Comparison of ENCODE assay signal across 22 mouse cellular contexts in the genomic region with DNA sequence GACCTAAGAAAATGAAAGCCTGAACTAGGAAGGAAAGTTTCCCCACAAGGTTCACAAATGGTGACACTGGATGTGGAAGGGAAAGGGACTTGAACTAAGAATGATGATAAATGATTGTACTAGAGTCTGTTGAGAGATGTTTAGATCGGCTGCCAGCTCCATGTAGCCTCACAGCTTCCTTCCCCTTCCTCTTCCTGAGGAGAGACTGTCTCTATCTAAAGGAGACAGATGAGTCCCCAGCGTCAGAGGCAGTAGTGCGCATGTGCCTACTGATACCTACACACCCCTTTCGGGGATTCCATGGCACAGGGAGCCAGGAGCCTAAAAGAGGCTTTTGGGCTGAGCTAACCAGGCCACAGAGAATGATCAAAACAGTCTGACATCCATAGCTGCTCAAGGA. TPM values are rescaled to one million over a fixed set of nuclear protein-coding genes. Genes with fewer than 3 reads are reported as not detected.
A peak's percentile ranks its signal among the peaks of the same experiment; 100 is the strongest.
DNase-seq lines count a peak whose midpoint lies in the region; ATAC-seq and TF ChIP-seq lines count a peak whose summit lies in the region.
"Had no signal": no experiment of that assay in that cellular context is flagged by ENCODE, and none has a peak within 500 bp of the region (broad histone marks: within the 10 kb centered on the region; RNA-seq: fewer than 3 reads in every experiment).

No protein-coding gene starts in this region.

- H3K4me2 ChIP-seq in lung, embryonic 16.5 days (ENCODE audit: low read depth, low read length) = no peak overlapping the region
- H3K4me2 ChIP-seq in liver, postnatal 0 days (ENCODE audit: low read depth, low read length) = peak overlapping the region; percentile 42
- H3K4me2 ChIP-seq in hindbrain, embryonic 11.5 days (replicated peaks; ENCODE audit: low read depth, low read length) = no peak overlapping the region
- H3K4me2 ChIP-seq: heart, embryonic 12.5 days; limb, embryonic 13.5 days; midbrain, embryonic 11.5 days had no signal

- no peaks in the 10 kb centered on the region for H3K36me3 ChIP-seq in lung, embryonic 16.5 days (ENCODE audit: control insufficient read depth, insufficient read depth, low read length)
- H3K36me3 ChIP-seq in liver, postnatal 0 days (replicated peaks; ENCODE audit: insufficient read depth, low read length) = no peaks in the 10 kb centered on the region
- H3K36me3 ChIP-seq in hindbrain, embryonic 11.5 days (ENCODE audit: control insufficient read depth, insufficient read depth, low read length) = no peaks in the 10 kb centered on the region
- H3K36me3 ChIP-seq: heart, embryonic 12.5 days; limb, embryonic 13.5 days had no signal

- no peak overlapping the region for H3K9ac ChIP-seq in lung, embryonic 16.5 days (ENCODE audit: low read length)
- no peak overlapping the region for H3K9ac ChIP-seq in liver, postnatal 0 days (replicated peaks)
- no peak overlapping the region for H3K9ac ChIP-seq in hindbrain, embryonic 11.5 days (ENCODE audit: low read depth, low read length)
- H3K9ac ChIP-seq: heart, embryonic 12.5 days; limb, embryonic 13.5 days had no signal

- H3K9me3 ChIP-seq in lung, embryonic 16.5 days (ENCODE audit: control insufficient read depth, low read length) = no peaks in the 10 kb centered on the region
- H3K9me3 ChIP-seq in liver, postnatal 0 days (ENCODE audit: low read length) = no peaks in the 10 kb centered on the region
- no peaks in the 10 kb centered on the region for H3K9me3 ChIP-seq in hindbrain, embryonic 11.5 days (ENCODE audit: control insufficient read depth, low read length)
- H3K9me3 ChIP-seq: heart, embryonic 12.5 days; limb, embryonic 13.5 days had no signal

- DNase-seq in lung, postnatal 4 days = no peak
- DNase-seq in MEL-GATA-1-ER (ENCODE audit: extremely low read depth, low read depth) = peak; percentile 90
- peak; percentile 59 for DNase-seq in liver, postnatal 0 days
- no peak for DNase-seq in retina, embryonic 14.5 days (ENCODE audit: low spot score)
- DNase-seq in hindbrain, embryonic 11.5 days (ENCODE audit: low spot score) = no peak
- DNase-seq: adrenal gland, postnatal 25 days; cerebellum, postnatal 25 days; gastrocnemius, postnatal 36 days had no signal

- H3K27me3 ChIP-seq in lung, embryonic 16.5 days (ENCODE audit: control insufficient read depth, insufficient read depth, low read depth, low read length) = no peaks in the 10 kb centered on the region
- H3K27me3 ChIP-seq in liver, postnatal 0 days (ENCODE audit: insufficient read depth, low read length) = no peaks in the 10 kb centered on the region
- H3K27me3 ChIP-seq in hindbrain, embryonic 11.5 days (ENCODE audit: control insufficient read depth, insufficient read depth, low read length) = no peaks in the 10 kb centered on the region; the same call in 1 of the 2 replicates
- H3K27me3 ChIP-seq: heart, embryonic 12.5 days; limb, embryonic 13.5 days had no signal

- H3K27ac ChIP-seq in lung, embryonic 16.5 days (ENCODE audit: low read length) = peak overlapping the region; percentile 32; the same call in 1 of the 2 replicates
- H3K27ac ChIP-seq in liver, postnatal 0 days (ENCODE audit: low read depth) = peak overlapping the region; percentile 96
- H3K27ac ChIP-seq in hindbrain, embryonic 11.5 days (ENCODE audit: low read depth, low read length) = no peak overlapping the region
- H3K27ac ChIP-seq: limb, embryonic 13.5 days had no signal

- no peak for TF ChIP-seq CTCF in liver, postnatal 0 days (IDR thresholded peaks at IDR 0.05; ENCODE audit: low read depth)

- peaks cover 9% of the 10 kb centered on the region; the same call in 1 of the 2 replicates for H3K4me1 ChIP-seq in lung, embryonic 16.5 days (replicated peaks; ENCODE audit: control insufficient read depth, insufficient read depth, low read length)
- peaks cover 22% of the 10 kb centered on the region for H3K4me1 ChIP-seq in liver, postnatal 0 days (ENCODE audit: insufficient read depth)
- H3K4me1 ChIP-seq in hindbrain, embryonic 11.5 days (replicated peaks; ENCODE audit: control insufficient read depth, insufficient read depth, low read length) = peaks cover 5% of the 10 kb centered on the region

- 49% methylated on average over 4 of the region's 4 CpGs for WGBS in lung, embryonic 16.5 days
- 25% methylated on average over 4 of the region's 4 CpGs for WGBS in liver, postnatal 0 days (ENCODE audit: insufficient replicate concordance)
- 88% methylated on average over 4 of the region's 4 CpGs for WGBS in hindbrain, embryonic 11.5 days

- no peak overlapping the region for H3K4me3 ChIP-seq in lung, embryonic 16.5 days (ENCODE audit: low read length)
- no peak overlapping the region for H3K4me3 ChIP-seq in liver, postnatal 0 days (ENCODE audit: low read depth, low read length)
- no peak overlapping the region for H3K4me3 ChIP-seq in hindbrain, embryonic 11.5 days (ENCODE audit: low read depth, low read length)
- H3K4me3 ChIP-seq: heart, embryonic 12.5 days; limb, embryonic 13.5 days; myocyte had no signal

- TF ChIP-seq EP300 in liver, postnatal 0 days (IDR thresholded peaks at IDR 0.05; ENCODE audit: low read depth) = peak; percentile 31; the same call in 1 of the 2 replicates

- ATAC-seq in lung, embryonic 16.5 days (ENCODE audit: low read depth) = no peak
- ATAC-seq in erythroblast, adult 5-6 weeks (replicated peaks; ENCODE audit: low FRiP score, poor library complexity, severe bottlenecking) = peak; percentile 50
- no peak for ATAC-seq in liver, postnatal 0 days
- no peak for ATAC-seq in hindbrain, embryonic 11.5 days (ENCODE audit: low FRiP score)
- ATAC-seq: inflammation-experienced regulatory T-cells, adult 6 months had no signal

RNA-seq across cellular contexts. Expression of a gene that starts 2.8 kb away (rescaled TPM):
- 39.0 and 40.1 TPM in 2 replicates for polyA plus RNA-seq in lung, embryonic 16.5 days (2015; fragmentation: Nextera tagmentation; extraction: Ambion mirVana)
- 29.4 and 32.6 TPM in 2 replicates for total RNA-seq in erythroblast, adult 5-6 weeks (2015; ENCODE audit: low replicate concordance)
- total RNA-seq in erythroblast, adult 5-6 weeks (2017; ENCODE audit: low replicate concordance) = 16.7 and 36.9 TPM in 2 replicates
- polyA plus RNA-seq in liver, postnatal 0 days (2015; fragmentation: Nextera tagmentation; extraction: Ambion mirVana) = 25.5 and 25.7 TPM in 2 replicates
- 30.4 and 35.4 TPM in 2 replicates for polyA plus RNA-seq in hindbrain, embryonic 11.5 days (2014; fragmentation: Nextera tagmentation; extraction: Ambion mirVana)

RNA-seq across cellular contexts. Expression of a gene that starts 24.8 kb away (rescaled TPM):
- polyA plus RNA-seq in lung, embryonic 16.5 days (2015; fragmentation: Nextera tagmentation; extraction: Ambion mirVana) = not detected in 2 replicates
- total RNA-seq in erythroblast, adult 5-6 weeks (2015; ENCODE audit: low replicate concordance) = not detected in 2 replicates
- total RNA-seq in erythroblast, adult 5-6 weeks (2017; ENCODE audit: low replicate concordance) = not detected in 2 replicates
- polyA plus RNA-seq in liver, postnatal 0 days (2015; fragmentation: Nextera tagmentation; extraction: Ambion mirVana) = 0.14 TPM in 1 of 2 replicates, not detected in the other
- polyA plus RNA-seq in hindbrain, embryonic 11.5 days (2014; fragmentation: Nextera tagmentation; extraction: Ambion mirVana) = 0.28 TPM in 1 of 2 replicates, not detected in the other
- total RNA-seq: adrenal gland, postnatal 25 days; ES-E14; gastrocnemius, postnatal 36 days; hematopoietic stem cell, adult 5-6 weeks; layer of hippocampus, adult 18-20 months had no signal
- polyA plus RNA-seq: embryonic facial prominence, embryonic 11.5 days; frontal cortex, adult 2 months; heart, embryonic 12.5 days; spleen, adult 2 months; urinary bladder, adult 2 months had no signal

Comparison
In these comparisons a context has a peak if more than half of its experiments do, and no peak if none do; other contexts are left out.
1. DNase-seq: peak in MEL-GATA-1-ER (single experiment) and liver, postnatal 0 days (single experiment); none in lung, postnatal 4 days (0 of 2), retina, embryonic 14.5 days (single experiment) and hindbrain, embryonic 11.5 days (single experiment).